Mouse (Mus musculus) hindbrain, embryonic 14.5 days (tissue): ENCODE data around the gene Stx1b. TPM values are rescaled to one million over a fixed set of nuclear protein-coding genes. Genes with fewer than 3 reads are reported as not detected.

Source experiments
- ATAC-seq: fragments of 200-750 bp; cut with Nextera tagmentation; 2 replicates; pipeline ENCODE4 v1.8.0; 2017; ENCODE audit warnings: moderate number of reproducible peaks, mild to moderate bottlenecking, moderate TSS enrichment, moderate library complexity; ENCODE audit not compliant: low FRiP score
- DNase-seq: peaks from one replicate; pipeline ENCODE4 v3.0.0-alpha.2; 2015; ENCODE audit warnings: low spot score
- H3K27ac ChIP-seq: fragments of 300-500 bp; sonication (generic); 2 replicates; pipeline ENCODE4 v1.5.1; 2014; ENCODE audit warnings: mild to moderate bottlenecking, moderate library complexity
- H3K27me3 ChIP-seq: fragments of 300-500 bp; sonication (generic); 2 replicates; pipeline ENCODE4 v1.6.1; 2014; ENCODE audit warnings: mild to moderate bottlenecking, low read length, mixed read lengths; ENCODE audit not compliant: control insufficient read depth, insufficient read depth
- H3K36me3 ChIP-seq: fragments of 300-500 bp; sonication (generic); replicated peaks from 2 replicates; pipeline ENCODE4 v1.6.1; 2014; ENCODE audit not compliant: control insufficient read depth, insufficient read depth
- H3K4me1 ChIP-seq: fragments of 300-500 bp; sonication (generic); replicated peaks from 2 replicates; pipeline ENCODE4 v1.6.1; 2014; ENCODE audit warnings: antibody characterized with exemption, low read length, mixed read lengths; ENCODE audit not compliant: control insufficient read depth, insufficient read depth
- H3K4me2 ChIP-seq: fragments of 300-500 bp; sonication (generic); replicated peaks from 2 replicates; pipeline ENCODE4 v1.6.1; 2014; ENCODE audit warnings: mild to moderate bottlenecking, moderate library complexity
- H3K4me3 ChIP-seq: fragments of 300-500 bp; sonication (generic); replicated peaks from 2 replicates; pipeline ENCODE4 v1.5.1; 2014; ENCODE audit warnings: mild to moderate bottlenecking, low read length
- H3K9ac ChIP-seq: fragments of 300-500 bp; sonication (generic); 2 replicates; pipeline ENCODE4 v1.6.1; 2014
- H3K9me3 ChIP-seq: fragments of 300-500 bp; sonication (generic); 2 replicates; pipeline ENCODE4 v1.6.1; 2016; ENCODE audit warnings: low read length; ENCODE audit not compliant: control insufficient read depth
- WGBS: fragments of 180-500 bp; shearing (Covaris S2); extraction: QIAGEN DNeasy Blood & Tissue Kit; methylation state at CpG from one replicate; pipeline ENCODE4 v1.1.7; 2014; 5-methylcytosine and 5-hydroxymethylcytosine counted together
- polyA plus RNA-seq: library from polyadenylated mRNA; unstranded; fragments of >200 nt; fragmentation: Nextera tagmentation; extraction: Ambion mirVana; gene quantifications from 2 replicates; pipeline ENCODE4 v1.2.1, GENCODE M21; 2014

Stx1b gene
- polyA plus RNA-seq, 1 experiment from 2014 or later = 59.7 TPM

DNA sequence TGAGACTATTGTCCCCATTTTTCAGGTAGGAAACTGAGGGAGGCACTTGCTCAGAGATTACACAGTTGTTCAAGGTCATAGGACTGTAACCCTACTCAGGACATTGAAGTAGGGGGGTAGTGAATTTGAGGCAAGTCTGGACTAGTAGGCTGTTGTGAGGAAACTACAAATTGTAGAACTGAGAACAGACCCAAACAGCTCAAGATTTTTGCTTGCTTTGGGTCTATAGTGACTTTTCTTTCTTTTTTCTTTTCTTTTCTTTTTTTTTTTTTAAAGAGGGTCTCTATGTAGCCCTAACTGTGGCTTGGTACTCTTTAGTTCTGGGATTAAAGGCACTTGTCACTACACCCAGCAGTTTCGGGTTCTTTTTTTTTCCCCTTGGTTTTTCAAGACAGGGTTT is 51.8 kb downstream of the Stx1b start:
- no peak overlapping the region for H3K9ac ChIP-seq
- H3K4me1 ChIP-seq = peaks cover 18% of the 10 kb centered on the region; the same call in 1 of the 2 replicates
- H3K27me3 ChIP-seq = no peaks in the 10 kb centered on the region
- WGBS = 100% methylated on average over 1 of the region's 1 CpGs
- peaks cover 7% of the 10 kb centered on the region for H3K36me3 ChIP-seq
- DNase-seq (no peak), ATAC-seq (no peak)
- no peak overlapping the region for H3K27ac ChIP-seq
- H3K4me3 ChIP-seq = no peak overlapping the region
- no peaks in the 10 kb centered on the region for H3K9me3 ChIP-seq
- no peak overlapping the region for H3K4me2 ChIP-seq

- DNase-seq = no peak
- peaks cover 18% of the 10 kb centered on the region; the same call in 1 of the 2 replicates for H3K4me1 ChIP-seq
- peaks cover 12% of the 10 kb centered on the region for H3K36me3 ChIP-seq
- WGBS = 84% methylated on average over 3 of the region's 3 CpGs
- H3K27ac ChIP-seq = no peak overlapping the region
- ATAC-seq = no peak
- H3K4me2 ChIP-seq = no peak overlapping the region
- no peaks in the 10 kb centered on the region for H3K27me3 ChIP-seq
- no peaks in the 10 kb centered on the region for H3K9me3 ChIP-seq
- no peak overlapping the region for H3K4me3 ChIP-seq
- no peak overlapping the region for H3K9ac ChIP-seq
Observed at GRCm38 (mm10) chr7:127772080-127772479, 52.3 kb downstream of the Stx1b start.

GRCm38 (mm10) chr7:127771262-127771661 is 53.1 kb downstream of the Stx1b start:
- Histone ChIP-seq H3K9ac (peak overlapping the region; percentile 65; the same call in 1 of the 2 replicates), H3K4me2 (0 out of 2 replicates have a peak overlapping the region, but pooled peaks have one; percentile 68)
- no peak for DNase-seq

DNA sequence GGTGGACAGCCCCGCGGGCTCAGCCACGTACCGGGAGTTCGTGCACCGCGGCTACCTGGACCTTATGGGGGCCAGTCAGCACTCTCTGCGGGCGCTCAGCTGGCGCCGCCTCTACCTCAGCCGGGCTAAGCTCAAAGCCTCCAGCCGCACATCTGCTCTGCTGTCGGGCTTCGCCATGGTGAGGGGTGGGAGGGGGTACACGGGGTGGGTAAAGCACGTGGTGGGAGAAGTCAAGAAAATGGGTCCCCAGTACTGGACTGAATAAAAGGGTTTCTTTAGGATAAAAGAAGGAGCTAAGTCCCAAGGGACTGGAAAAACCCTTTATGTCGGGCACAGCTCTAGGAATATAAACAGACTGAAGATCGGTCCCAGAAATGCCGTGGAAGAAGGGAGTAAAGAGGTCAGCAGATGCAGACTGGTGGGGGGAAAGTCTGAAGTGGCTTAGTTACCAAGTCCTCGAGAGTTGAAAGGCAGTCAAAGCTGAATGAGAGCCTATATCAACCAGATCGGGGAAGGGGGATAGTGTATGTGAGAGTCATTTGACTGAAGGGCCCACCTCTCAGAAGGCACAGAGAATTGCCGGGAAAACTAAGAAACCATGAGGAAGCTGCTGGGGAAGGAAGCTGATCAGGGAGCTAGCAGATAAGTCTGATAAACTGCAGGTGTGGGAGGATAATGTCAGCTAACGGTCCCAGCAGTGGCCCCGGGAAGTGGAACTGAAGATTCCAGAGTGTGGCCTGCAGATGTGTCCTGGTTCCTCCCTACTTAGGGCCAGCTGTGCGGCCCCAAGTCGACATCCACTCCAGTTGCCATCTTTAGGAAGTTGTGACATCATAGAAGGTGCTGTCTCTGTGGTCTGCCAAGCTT is 54.1 kb downstream of the Stx1b start:
- H3K27me3 ChIP-seq = no peaks in the 10 kb centered on the region
- H3K36me3 ChIP-seq = peaks cover 30% of the 10 kb centered on the region
- peak overlapping the region; percentile 68 for H3K27ac ChIP-seq
- peak; percentile 48 for DNase-seq
- H3K4me3 ChIP-seq = peak overlapping the region; percentile 42
- peak overlapping the region; percentile 68 for H3K4me2 ChIP-seq
- H3K9me3 ChIP-seq = no peaks in the 10 kb centered on the region
- H3K9ac ChIP-seq = peak overlapping the region; percentile 65
- WGBS = 6% methylated on average over 27 of the region's 27 CpGs
- ATAC-seq = peak; percentile 29; the same call in 1 of the 2 replicates
- peaks cover 18% of the 10 kb centered on the region; the same call in 1 of the 2 replicates for H3K4me1 ChIP-seq

More at GRCm38 (mm10) chr7:127771262-127771661, 53.1 kb downstream of the Stx1b start:
- Histone ChIP-seq H3K4me3 (no peak overlapping the region), H3K27ac (no peak overlapping the region), H3K36me3 (peaks cover 20% of the 10 kb centered on the region), H3K9me3 (no peaks in the 10 kb centered on the region), H3K4me1 (peaks cover 18% of the 10 kb centered on the region; the same call in 1 of the 2 replicates), H3K27me3 (no peaks in the 10 kb centered on the region)
- no peak for ATAC-seq
- WGBS = 74% methylated on average over 5 of the region's 5 CpGs

- ATAC-seq (peak; percentile 69), DNase-seq (peak; percentile 53)
- Histone ChIP-seq H3K4me3 (peak within 1 kb of the TSS; percentile 42), H3K36me3 (peaks cover 36% of the 10 kb centered on the region), H3K4me1 (peaks cover 18% of the 10 kb centered on the region; the same call in 1 of the 2 replicates), H3K27ac (peak within 1 kb of the TSS; percentile 68), H3K27me3 (no peaks in the 10 kb centered on the region), H3K9me3 (no peaks in the 10 kb centered on the region), H3K4me2 (peak within 1 kb of the TSS; percentile 68), H3K9ac (peak within 1 kb of the TSS; percentile 65)
- WGBS = 0% methylated on average over 24 of the region's 24 CpGs
Observed at GRCm38 (mm10) chr7:127769651-127770038, 54.7 kb downstream of the Stx1b start, which contains the start of gene Orai3. TSS of gene Orai3 (plus strand) at chr7:127769815.

GRCm38 (mm10) chr7:127768997-127769593 is 55.3 kb downstream of the Stx1b start:
- peak overlapping the region; percentile 68 for H3K4me2 ChIP-seq
- H3K36me3 ChIP-seq = peaks cover 42% of the 10 kb centered on the region
- peak; percentile 81 for ATAC-seq
- H3K27me3 ChIP-seq = no peaks in the 10 kb centered on the region
- H3K4me3 ChIP-seq = peak overlapping the region; percentile 42
- H3K9ac ChIP-seq = peak overlapping the region; percentile 65
- no peaks in the 10 kb centered on the region for H3K9me3 ChIP-seq
- peak overlapping the region; percentile 68 for H3K27ac ChIP-seq
- under 1% methylated on average over 16 of the region's 16 CpGs for WGBS
- H3K4me1 ChIP-seq = peaks cover 18% of the 10 kb centered on the region; the same call in 1 of the 2 replicates
- DNase-seq = peak; percentile 88

GRCm38 (mm10) chr7:127768346-127768996 is 55.9 kb downstream of the Stx1b start:
- peaks cover 18% of the 10 kb centered on the region; the same call in 1 of the 2 replicates for H3K4me1 ChIP-seq
- H3K9me3 ChIP-seq = no peaks in the 10 kb centered on the region
- ATAC-seq = no peak
- peaks cover 48% of the 10 kb centered on the region for H3K36me3 ChIP-seq
- no peak for DNase-seq
- H3K9ac ChIP-seq = no peak overlapping the region
- H3K4me3 ChIP-seq = no peak overlapping the region
- H3K27me3 ChIP-seq = no peaks in the 10 kb centered on the region
- no peak overlapping the region for H3K4me2 ChIP-seq
- H3K27ac ChIP-seq = no peak overlapping the region
- WGBS = 57% methylated on average over 13 of the region's 13 CpGs

DNA sequence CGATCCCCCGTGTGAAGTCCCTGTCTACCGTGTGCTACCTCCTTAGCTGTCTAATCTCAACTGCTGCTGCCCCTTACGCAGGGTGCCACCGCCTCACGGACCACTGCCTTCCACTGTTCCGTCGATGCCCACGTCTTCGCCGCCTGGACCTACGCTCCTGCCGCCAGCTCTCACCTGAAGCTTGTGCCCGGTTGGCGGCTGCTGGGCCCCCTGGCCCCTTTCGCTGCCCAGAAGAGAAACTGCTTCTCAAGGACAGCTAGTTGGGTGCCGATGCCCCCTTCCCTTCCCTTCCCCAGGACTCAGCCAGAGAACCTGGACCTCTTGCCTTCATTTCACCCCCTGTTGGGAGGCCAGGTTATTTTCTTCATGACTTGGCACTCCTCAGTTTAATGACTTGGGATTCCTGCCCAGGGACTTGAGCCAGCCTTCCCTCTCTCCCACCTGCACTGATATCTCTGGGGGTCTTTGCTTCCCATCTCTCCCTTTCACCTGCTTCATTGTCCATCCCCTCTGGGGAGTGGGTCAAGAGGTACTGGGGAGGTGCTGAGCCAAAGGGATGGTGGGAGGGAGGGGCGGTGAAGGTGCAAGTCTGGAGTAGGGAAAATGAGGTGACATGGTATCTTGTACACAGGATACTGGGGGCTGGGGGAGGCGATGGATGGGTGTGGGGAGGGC is 56.5 kb downstream of the Stx1b start:
- no peak overlapping the region for H3K4me3 ChIP-seq
- no peaks in the 10 kb centered on the region for H3K27me3 ChIP-seq
- ATAC-seq (no peak), DNase-seq (no peak)
- no peak overlapping the region for H3K9ac ChIP-seq
- H3K36me3 ChIP-seq = peaks cover 53% of the 10 kb centered on the region
- no peak overlapping the region for H3K27ac ChIP-seq
- H3K4me2 ChIP-seq = no peak overlapping the region
- 94% methylated on average over 19 of the region's 19 CpGs for WGBS
- no peaks in the 10 kb centered on the region for H3K9me3 ChIP-seq
- peaks cover 18% of the 10 kb centered on the region; the same call in 1 of the 2 replicates for H3K4me1 ChIP-seq
